Mouse (Mus musculus): ENCODE measurements around the gene Ranbp9. TPM values are rescaled to one million over a fixed set of nuclear protein-coding genes. Genes with fewer than 3 reads are reported as not detected.
"Not testable (repeated sequence)": the region's sequence is repeated elsewhere in the genome, so short reads cannot be mapped to it uniquely, and the experiment has no call there.

Ranbp9 gene
- polyA plus RNA-seq, 1 experiment from 2014 or later: 8.1 TPM

GRCm38 (mm10) chr13:43476226-43476625, 4.9 kb downstream of the Ranbp9 start:
- no peak for ATAC-seq (replicated peaks; ENCODE audit: extremely low read depth, insufficient read depth, low FRiP score)
- H3K9me3 ChIP-seq (replicated peaks; ENCODE audit: control insufficient read depth, low read length): no peaks in the 10 kb centered on the region
- WGBS: 77% methylated on average over 7 of the region's 7 CpGs
- no peaks in the 10 kb centered on the region for H3K36me3 ChIP-seq (ENCODE audit: control insufficient read depth, insufficient read depth)
- no peak overlapping the region for H3K4me2 ChIP-seq (ENCODE audit: low read depth, low read length)
- no peak overlapping the region for H3K27ac ChIP-seq (ENCODE audit: low read length)
- H3K9ac ChIP-seq (ENCODE audit: low read length): no peak overlapping the region
- no peak overlapping the region for H3K4me3 ChIP-seq (ENCODE audit: low read length)
- H3K4me1 ChIP-seq (ENCODE audit: control insufficient read depth, insufficient read depth, low read length): peaks cover 52% of the 10 kb centered on the region
- no peaks in the 10 kb centered on the region for H3K27me3 ChIP-seq (ENCODE audit: control insufficient read depth, insufficient read depth, low read length)

- H3K27ac ChIP-seq (ENCODE audit: low read length): no peak overlapping the region
- H3K36me3 ChIP-seq (ENCODE audit: control insufficient read depth, insufficient read depth): no peaks in the 10 kb centered on the region
- ATAC-seq (replicated peaks; ENCODE audit: extremely low read depth, insufficient read depth, low FRiP score): no peak
- H3K4me1 ChIP-seq (ENCODE audit: control insufficient read depth, insufficient read depth, low read length): peaks cover 59% of the 10 kb centered on the region
- H3K27me3 ChIP-seq (ENCODE audit: control insufficient read depth, insufficient read depth, low read length): no peaks in the 10 kb centered on the region
- WGBS: 82% methylated on average over 5 of the region's 5 CpGs
- H3K9me3 ChIP-seq (replicated peaks; ENCODE audit: control insufficient read depth, low read length): no peaks in the 10 kb centered on the region
- H3K9ac ChIP-seq (ENCODE audit: low read length): no peak overlapping the region
- no peak overlapping the region for H3K4me2 ChIP-seq (ENCODE audit: low read depth, low read length)
- no peak overlapping the region for H3K4me3 ChIP-seq (ENCODE audit: low read length)
These were observed 6.4 kb downstream of the Ranbp9 start for GRCm38 (mm10) chr13:43474722-43475121.

- H3K4me3 ChIP-seq (ENCODE audit: low read length); ATAC-seq (replicated peaks; ENCODE audit: extremely low read depth, insufficient read depth, low FRiP score); H3K36me3 ChIP-seq (ENCODE audit: control insufficient read depth, insufficient read depth); H3K27ac ChIP-seq (ENCODE audit: low read length); H3K27me3 ChIP-seq (ENCODE audit: control insufficient read depth, insufficient read depth, low read length); H3K4me2 ChIP-seq (ENCODE audit: low read depth, low read length); H3K9me3 ChIP-seq (replicated peaks; ENCODE audit: control insufficient read depth, low read length); H3K9ac ChIP-seq (ENCODE audit: low read length): not testable (repeated sequence)
- WGBS: 90% methylated on average over 1 of the region's 1 CpGs
- peaks cover 46% of the 10 kb centered on the region for H3K4me1 ChIP-seq (ENCODE audit: control insufficient read depth, insufficient read depth, low read length)
These were observed 9.2 kb downstream of the Ranbp9 start for GRCm38 (mm10) chr13:43471861-43472260.

DNA sequence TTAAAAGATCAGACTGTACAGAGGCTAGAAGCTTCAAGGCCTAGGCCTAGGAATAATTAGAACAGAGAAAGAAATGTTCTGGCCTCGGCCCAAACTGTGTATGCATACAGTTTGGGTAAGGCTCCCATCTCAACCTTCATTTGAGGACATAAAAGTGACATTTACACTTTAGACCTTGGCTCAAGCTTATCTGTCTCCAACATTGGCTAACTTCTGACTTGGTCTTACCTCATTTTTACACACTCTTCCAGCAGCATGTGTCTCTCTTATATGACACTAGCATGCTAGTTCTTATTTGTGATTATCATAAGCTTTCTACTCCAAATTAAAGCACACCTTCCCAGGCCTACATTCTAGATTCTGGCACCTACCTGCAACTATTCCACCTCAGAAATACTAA, 11.5 kb downstream of the Ranbp9 start:
- Histone ChIP-seq H3K4me2 (ENCODE audit: low read depth, low read length) (no peak overlapping the region), H3K9ac (ENCODE audit: low read length) (no peak overlapping the region), H3K9me3 (replicated peaks; ENCODE audit: control insufficient read depth, low read length) (0 out of 2 replicates have a peak, but pooled peaks cover 4% of the 10 kb centered on the region), H3K4me3 (ENCODE audit: low read length) (no peak overlapping the region), H3K27me3 (ENCODE audit: control insufficient read depth, insufficient read depth, low read length) (no peaks in the 10 kb centered on the region), H3K27ac (ENCODE audit: low read length) (no peak overlapping the region), H3K36me3 (ENCODE audit: control insufficient read depth, insufficient read depth) (no peaks in the 10 kb centered on the region), H3K4me1 (ENCODE audit: control insufficient read depth, insufficient read depth, low read length) (peaks cover 34% of the 10 kb centered on the region)
- 88% methylated on average over 1 of the region's 1 CpGs for WGBS
- no peak for ATAC-seq (replicated peaks; ENCODE audit: extremely low read depth, insufficient read depth, low FRiP score)

GRCm38 (mm10) chr13:43464605-43465004, 16.5 kb downstream of the Ranbp9 start:
- WGBS: 97% methylated on average over 2 of the region's 2 CpGs

DNA sequence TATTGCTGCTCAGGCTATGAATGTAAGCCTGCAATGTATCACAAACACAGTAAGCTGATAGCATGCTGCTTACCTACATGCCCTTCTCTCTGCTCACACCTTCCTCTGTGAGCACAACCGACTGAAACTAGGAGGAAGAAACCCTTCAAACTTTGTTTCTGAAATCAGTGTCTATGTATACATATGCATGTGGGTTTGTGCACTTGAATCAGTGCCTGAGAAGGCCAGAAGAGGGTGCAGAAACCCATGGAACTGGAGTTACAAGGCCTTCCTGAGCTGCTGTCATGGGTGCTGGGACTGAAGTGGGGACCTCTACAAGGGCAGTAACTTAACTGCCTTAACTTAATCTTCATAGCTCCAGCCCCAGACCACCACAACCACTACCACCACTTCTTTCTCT, 23.9 kb downstream of the Ranbp9 start:
- Histone ChIP-seq H3K27ac (ENCODE audit: low read length) (no peak overlapping the region), H3K27me3 (ENCODE audit: control insufficient read depth, insufficient read depth, low read length) (no peaks in the 10 kb centered on the region), H3K4me1 (ENCODE audit: control insufficient read depth, insufficient read depth, low read length) (peaks cover 18% of the 10 kb centered on the region), H3K36me3 (ENCODE audit: control insufficient read depth, insufficient read depth) (peaks cover 4% of the 10 kb centered on the region; the same call in 1 of the 2 replicates), H3K4me3 (ENCODE audit: low read length) (no peak overlapping the region), H3K9me3 (replicated peaks; ENCODE audit: control insufficient read depth, low read length) (no peaks in the 10 kb centered on the region), H3K9ac (ENCODE audit: low read length) (no peak overlapping the region), H3K4me2 (ENCODE audit: low read depth, low read length) (no peak overlapping the region)
- no peak for ATAC-seq (replicated peaks; ENCODE audit: extremely low read depth, insufficient read depth, low FRiP score)
- WGBS: 37% methylated on average over 1 of the region's 1 CpGs

More at GRCm38 (mm10) chr13:43464605-43465004, 16.5 kb downstream of the Ranbp9 start:
- 0 out of 2 replicates have a peak, but pooled peaks cover 4% of the 10 kb centered on the region for H3K9me3 ChIP-seq (replicated peaks; ENCODE audit: control insufficient read depth, low read length)
- H3K4me2 ChIP-seq (ENCODE audit: low read depth, low read length): no peak overlapping the region
- no peak overlapping the region for H3K4me3 ChIP-seq (ENCODE audit: low read length)
- H3K36me3 ChIP-seq (ENCODE audit: control insufficient read depth, insufficient read depth): peaks cover 4% of the 10 kb centered on the region; the same call in 1 of the 2 replicates
- H3K9ac ChIP-seq (ENCODE audit: low read length): no peak overlapping the region
- H3K27me3 ChIP-seq (ENCODE audit: control insufficient read depth, insufficient read depth, low read length): no peaks in the 10 kb centered on the region
- no peak overlapping the region for H3K27ac ChIP-seq (ENCODE audit: low read length)
- 0 out of 2 replicates have a peak, but pooled peaks cover 2% of the 10 kb centered on the region for H3K4me1 ChIP-seq (ENCODE audit: control insufficient read depth, insufficient read depth, low read length)
- no peak for ATAC-seq (replicated peaks; ENCODE audit: extremely low read depth, insufficient read depth, low FRiP score)

GRCm38 (mm10) chr13:43454431-43454830, 26.7 kb downstream of the Ranbp9 start:
- Histone ChIP-seq H3K4me3 (ENCODE audit: low read length) (no peak overlapping the region), H3K4me1 (ENCODE audit: control insufficient read depth, insufficient read depth, low read length) (peaks cover 20% of the 10 kb centered on the region), H3K9ac (ENCODE audit: low read length) (no peak overlapping the region), H3K4me2 (ENCODE audit: low read depth, low read length) (no peak overlapping the region), H3K27ac (ENCODE audit: low read length) (no peak overlapping the region), H3K9me3 (replicated peaks; ENCODE audit: control insufficient read depth, low read length) (no peaks in the 10 kb centered on the region), H3K27me3 (ENCODE audit: control insufficient read depth, insufficient read depth, low read length) (no peaks in the 10 kb centered on the region), H3K36me3 (ENCODE audit: control insufficient read depth, insufficient read depth) (no peaks in the 10 kb centered on the region)
- no peak for ATAC-seq (replicated peaks; ENCODE audit: extremely low read depth, insufficient read depth, low FRiP score)
- WGBS: 81% methylated on average over 7 of the region's 7 CpGs

- Histone ChIP-seq H3K4me3 (ENCODE audit: low read length) (no peak overlapping the region), H3K4me1 (ENCODE audit: control insufficient read depth, insufficient read depth, low read length) (peaks cover 20% of the 10 kb centered on the region), H3K9ac (ENCODE audit: low read length) (no peak overlapping the region), H3K27me3 (ENCODE audit: control insufficient read depth, insufficient read depth, low read length) (no peaks in the 10 kb centered on the region), H3K9me3 (replicated peaks; ENCODE audit: control insufficient read depth, low read length) (no peaks in the 10 kb centered on the region), H3K4me2 (ENCODE audit: low read depth, low read length) (peak overlapping the region; percentile 29), H3K36me3 (ENCODE audit: control insufficient read depth, insufficient read depth) (no peaks in the 10 kb centered on the region), H3K27ac (ENCODE audit: low read length) (peak overlapping the region; percentile 67)
- no peak for ATAC-seq (replicated peaks; ENCODE audit: extremely low read depth, insufficient read depth, low FRiP score)
- WGBS: 56% methylated on average over 7 of the region's 7 CpGs
These were observed 28.1 kb downstream of the Ranbp9 start for GRCm38 (mm10) chr13:43452843-43453605.

- WGBS: 78% methylated on average over 2 of the region's 2 CpGs
These were observed 28.9 kb downstream of the Ranbp9 start for GRCm38 (mm10) chr13:43452177-43452576.

More at GRCm38 (mm10) chr13:43452177-43452576, 28.9 kb downstream of the Ranbp9 start:
- no peak for ATAC-seq (replicated peaks; ENCODE audit: extremely low read depth, insufficient read depth, low FRiP score)
- Histone ChIP-seq H3K9me3 (replicated peaks; ENCODE audit: control insufficient read depth, low read length) (no peaks in the 10 kb centered on the region), H3K36me3 (ENCODE audit: control insufficient read depth, insufficient read depth) (no peaks in the 10 kb centered on the region), H3K9ac (ENCODE audit: low read length) (no peak overlapping the region), H3K4me1 (ENCODE audit: control insufficient read depth, insufficient read depth, low read length) (peaks cover 24% of the 10 kb centered on the region), H3K4me2 (ENCODE audit: low read depth, low read length) (no peak overlapping the region; the same call in 1 of the 2 replicates), H3K27ac (ENCODE audit: low read length) (peak overlapping the region; percentile 46), H3K27me3 (ENCODE audit: control insufficient read depth, insufficient read depth, low read length) (no peaks in the 10 kb centered on the region), H3K4me3 (ENCODE audit: low read length) (no peak overlapping the region)

All from heart, embryonic 16.5 days (tissue).